19 mouse cellular contexts compared by ENCODE assay signal in genomic region chr17:78791690-78792070, GRCm38 (mm10). TPM values are rescaled to one million over a fixed set of nuclear protein-coding genes. Genes with fewer than 3 reads are reported as not detected.
DNase-seq lines count a peak whose midpoint lies in the region; ATAC-seq and TF ChIP-seq lines count a peak whose summit lies in the region.
"Had no signal": no experiment of that assay in that cellular context is flagged by ENCODE, and none has a peak within 500 bp of the region (broad histone marks: within the 10 kb centered on the region; RNA-seq: fewer than 3 reads in every experiment).

No protein-coding gene starts in this region.

- ATAC-seq in heart, embryonic 12.5 days (ENCODE audit: insufficient number of reproducible peaks, low FRiP score) = peak; percentile 65; the same call in 1 of the 2 replicates
- ATAC-seq in kidney, embryonic 16.5 days (ENCODE audit: low FRiP score, low TSS enrichment) = no peak
- ATAC-seq: liver, embryonic 12.5 days had no signal

- H3K27ac ChIP-seq in gastrocnemius, adult 2 months = peak overlapping the region; percentile 39
- H3K27ac ChIP-seq in kidney, adult 2 months (ENCODE audit: insufficient read depth, low read depth, low read length) = peak overlapping the region; percentile 84
- peak overlapping the region; percentile 97 for H3K27ac ChIP-seq in heart, embryonic 12.5 days (ENCODE audit: poor library complexity, severe bottlenecking)
- no peak overlapping the region for H3K27ac ChIP-seq in kidney, embryonic 16.5 days (ENCODE audit: low read length)
- H3K27ac ChIP-seq: forebrain, embryonic 12.5 days; hindbrain, embryonic 13.5 days; limb, embryonic 13.5 days; liver, embryonic 12.5 days; midbrain, embryonic 12.5 days; neural tube, embryonic 15.5 days; stomach, postnatal 0 days had no signal

- H3K9ac ChIP-seq in heart, embryonic 12.5 days = no peak overlapping the region
- no peak overlapping the region for H3K9ac ChIP-seq in kidney, embryonic 16.5 days (replicated peaks; ENCODE audit: low read length)
- H3K9ac ChIP-seq: forebrain, embryonic 12.5 days; hindbrain, embryonic 13.5 days; limb, embryonic 13.5 days; liver, embryonic 12.5 days; midbrain, embryonic 12.5 days; neural tube, embryonic 15.5 days had no signal

- H3K4me2 ChIP-seq in heart, embryonic 12.5 days = no peak overlapping the region
- H3K4me2 ChIP-seq in kidney, embryonic 16.5 days (replicated peaks; ENCODE audit: low read depth, low read length) = no peak overlapping the region
- H3K4me2 ChIP-seq: forebrain, embryonic 12.5 days; hindbrain, embryonic 13.5 days; limb, embryonic 13.5 days; liver, embryonic 12.5 days; midbrain, embryonic 12.5 days; neural tube, embryonic 15.5 days had no signal

- TF ChIP-seq POLR2A in kidney, adult 2 months (IDR thresholded peaks at IDR 0.05; ENCODE audit: low read depth, low read length) = no peak

- TF ChIP-seq CTCF in gastrocnemius, adult 2 months (IDR thresholded peaks at IDR 0.05) = no peak
- no peak for TF ChIP-seq CTCF in kidney, adult 2 months (conservative IDR thresholded peaks at IDR 0.05; ENCODE audit: insufficient read depth, insufficient read length, low read depth, low read length)

- H3K27me3 ChIP-seq in kidney, adult 2 months (replicated peaks; ENCODE audit: control insufficient read depth, insufficient read depth, low read length) = no peaks in the 10 kb centered on the region
- no peaks in the 10 kb centered on the region for H3K27me3 ChIP-seq in heart, embryonic 12.5 days (replicated peaks)
- no peaks in the 10 kb centered on the region for H3K27me3 ChIP-seq in kidney, embryonic 16.5 days (ENCODE audit: insufficient read depth, low read length)
- H3K27me3 ChIP-seq: forebrain, embryonic 12.5 days; hindbrain, embryonic 13.5 days; limb, embryonic 13.5 days; liver, embryonic 12.5 days; midbrain, embryonic 12.5 days; neural tube, embryonic 15.5 days had no signal

- no peaks in the 10 kb centered on the region for H3K9me3 ChIP-seq in heart, embryonic 12.5 days (replicated peaks)
- H3K9me3 ChIP-seq in kidney, embryonic 16.5 days (ENCODE audit: low read length) = no peaks in the 10 kb centered on the region
- H3K9me3 ChIP-seq: forebrain, embryonic 12.5 days; hindbrain, embryonic 13.5 days; limb, embryonic 13.5 days; liver, embryonic 12.5 days; midbrain, embryonic 12.5 days; neural tube, embryonic 15.5 days had no signal

- no peak for DNase-seq in gastrocnemius, adult 2 months
- no peak for DNase-seq in gastrocnemius, adult 18-20 months (ENCODE audit: low spot score)
- DNase-seq in kidney, adult 2 months = no peak
- no peak for DNase-seq in kidney, postnatal 25 days
- peak; percentile 47 to 56 for DNase-seq in heart, postnatal 10 days
- DNase-seq in adrenal gland, postnatal 25 days = no peak
- DNase-seq: cerebellum, adult 18-20 months; cerebellum, postnatal 14 days; layer of hippocampus, adult 9-11 months; lung, adult 18-20 months had no signal

- intact Hi-C loops in gastrocnemius, adult 2 months (cut with DNase I) = no loop called here
- intact Hi-C loops in heart, postnatal 10 days (cut with DNase I) = no loop called here

- WGBS in kidney, adult 2 months = 68% methylated on average over 3 of the region's 3 CpGs
- 65% methylated on average over 3 of the region's 3 CpGs for WGBS in heart, embryonic 12.5 days
- 96% methylated on average over 3 of the region's 3 CpGs for WGBS in kidney, embryonic 16.5 days

- H3K36me3 ChIP-seq in kidney, adult 2 months (ENCODE audit: control insufficient read depth, insufficient read depth, low read length) = peaks cover 4% of the 10 kb centered on the region; the same call in 1 of the 2 replicates
- H3K36me3 ChIP-seq in heart, embryonic 12.5 days = peaks cover 30% of the 10 kb centered on the region
- peaks cover 10% of the 10 kb centered on the region; the same call in 1 of the 2 replicates for H3K36me3 ChIP-seq in kidney, embryonic 16.5 days (ENCODE audit: insufficient read depth, low read length)

- H3K4me1 ChIP-seq in kidney, adult 2 months (ENCODE audit: control insufficient read depth, insufficient read depth, low read length) = peaks cover 6% of the 10 kb centered on the region
- H3K4me1 ChIP-seq in heart, embryonic 12.5 days (replicated peaks) = peaks cover 28% of the 10 kb centered on the region
- H3K4me1 ChIP-seq in kidney, embryonic 16.5 days (ENCODE audit: insufficient read depth, low read length) = no peaks in the 10 kb centered on the region
- H3K4me1 ChIP-seq: forebrain, embryonic 12.5 days; hindbrain, embryonic 13.5 days; limb, embryonic 13.5 days; midbrain, embryonic 12.5 days; neural tube, embryonic 15.5 days had no signal

- H3K4me3 ChIP-seq in gastrocnemius, adult 2 months = no peak overlapping the region
- H3K4me3 ChIP-seq in kidney, adult 2 months (ENCODE audit: insufficient read depth, low read depth, low read length) = no peak overlapping the region
- H3K4me3 ChIP-seq in heart, embryonic 12.5 days = no peak overlapping the region
- H3K4me3 ChIP-seq in kidney, embryonic 16.5 days (ENCODE audit: low read length) = no peak overlapping the region
- H3K4me3 ChIP-seq: forebrain, embryonic 12.5 days; hindbrain, embryonic 13.5 days; limb, embryonic 13.5 days; liver, embryonic 12.5 days; midbrain, embryonic 12.5 days; neural tube, embryonic 15.5 days had no signal

RNA-seq across cellular contexts. Expression of gene Heatr5b, which starts 43.5 kb away (rescaled TPM):
- total RNA-seq in gastrocnemius, adult 2 months (2021) = 10 to 100 TPM in 1 of 2 experiments, 1 to 10 TPM in 1; 7.3 to 10.1 TPM
- 1 to 10 TPM; 7.6 to 9.0 TPM for total RNA-seq in gastrocnemius, adult 18-20 months (2021)
- 22.2 and 22.6 TPM in 2 replicates for polyA plus RNA-seq in kidney, adult 2 months (2012; rRNA removed)
- 23.8 and 25.1 TPM in 2 replicates for polyA plus RNA-seq in heart, embryonic 12.5 days (2016; fragmentation: Nextera tagmentation; extraction: Ambion mirVana)
- 10 to 100 TPM; 31.7 to 35.5 TPM for total RNA-seq in heart, postnatal 10 days (2021)
- total RNA-seq in adrenal gland, postnatal 25 days (2021) = 31.8 and 38.5 TPM in 2 replicates
- 13.0 and 14.7 TPM in 2 replicates for polyA plus RNA-seq in kidney, embryonic 16.5 days (2015; fragmentation: Nextera tagmentation; extraction: Ambion mirVana)

RNA-seq across cellular contexts. Expression of gene Gpatch11, which starts 43.7 kb away (rescaled TPM):
- 10 to 100 TPM; 17.9 to 23.3 TPM for total RNA-seq in gastrocnemius, adult 2 months (2021)
- 10 to 100 TPM; 25.1 to 26.1 TPM for total RNA-seq in gastrocnemius, adult 18-20 months (2021)
- 8.5 TPM in 2 replicates for polyA plus RNA-seq in kidney, adult 2 months (2012; rRNA removed)
- 38.4 TPM in 2 replicates for polyA plus RNA-seq in heart, embryonic 12.5 days (2016; fragmentation: Nextera tagmentation; extraction: Ambion mirVana)
- 10 to 100 TPM; 25.9 to 30.0 TPM for total RNA-seq in heart, postnatal 10 days (2021)
- 27.8 and 33.9 TPM in 2 replicates for total RNA-seq in adrenal gland, postnatal 25 days (2021)
- 40.5 and 41.1 TPM in 2 replicates for polyA plus RNA-seq in kidney, embryonic 16.5 days (2015; fragmentation: Nextera tagmentation; extraction: Ambion mirVana)

RNA-seq across cellular contexts. Expression of gene Strn, which starts 54.7 kb away (rescaled TPM):
- total RNA-seq in gastrocnemius, adult 2 months (2021) = 1 to 10 TPM; 5.4 to 7.1 TPM
- 1 to 10 TPM; 6.0 to 6.1 TPM for total RNA-seq in gastrocnemius, adult 18-20 months (2021)
- polyA plus RNA-seq in kidney, adult 2 months (2012; rRNA removed) = 6.4 and 6.5 TPM in 2 replicates
- polyA plus RNA-seq in heart, embryonic 12.5 days (2016; fragmentation: Nextera tagmentation; extraction: Ambion mirVana) = 19.3 and 20.6 TPM in 2 replicates
- total RNA-seq in heart, postnatal 10 days (2021) = 10 to 100 TPM; 40.1 to 42.4 TPM
- total RNA-seq in adrenal gland, postnatal 25 days (2021) = 30.1 and 31.3 TPM in 2 replicates
- 5.2 and 6.1 TPM in 2 replicates for polyA plus RNA-seq in kidney, embryonic 16.5 days (2015; fragmentation: Nextera tagmentation; extraction: Ambion mirVana)

Comparison
In these comparisons a context has a peak if more than half of its experiments do, and no peak if none do; other contexts are left out.
1. DNase-seq: peak in heart, postnatal 10 days (2 of 2); none in gastrocnemius, adult 2 months (single experiment), gastrocnemius, adult 18-20 months (single experiment), kidney, adult 2 months (single experiment), kidney, postnatal 25 days (0 of 2) and adrenal gland, postnatal 25 days (single experiment).